Mouse (Mus musculus) adrenal gland, adult 2 months (tissue): ENCODE data around the gene Abhd5. TPM values are rescaled to one million over a fixed set of nuclear protein-coding genes. Genes with fewer than 3 reads are reported as not detected.

Source experiments
- DNase-seq: peaks from one replicate; pipeline ENCODE4 v3.0.0; 2021
- polyA plus RNA-seq: library from polyadenylated mRNA; depleted of rRNA; stranded (reverse); fragments of >200 nt; gene quantifications from 2 replicates; pipeline ENCODE4 v1.2.3, GENCODE M21; 2012
- total RNA-seq, 2 experiments: library from RNA; stranded (reverse); gene quantifications; 2 replicates each; pipeline ENCODE4 v1.2.3; 2021

The Abhd5 gene
- total and polyA plus RNA-seq, 3 experiments, result 14.7 to 137 (median 90.4) TPM

DNA sequence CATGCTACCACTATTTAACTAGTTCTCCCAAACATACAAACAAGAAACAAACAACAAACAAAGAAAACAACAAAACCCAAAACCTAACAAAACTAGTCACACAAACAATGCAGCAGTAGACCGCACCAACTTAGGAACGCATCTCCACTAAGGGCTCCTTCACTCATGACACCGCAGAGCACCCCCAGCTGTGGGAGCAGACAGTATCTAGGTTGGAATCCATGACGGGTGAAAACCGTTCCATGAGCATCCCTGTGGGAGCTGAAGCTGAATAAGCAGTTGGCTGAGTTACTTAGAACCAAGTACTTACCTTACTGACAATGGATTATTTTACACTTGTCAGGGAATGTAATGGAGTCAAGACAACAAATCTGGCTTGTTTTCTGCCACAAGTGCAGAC, 5.3 kb upstream of the Abhd5 start:
- DNase-seq, result no peak

DNA sequence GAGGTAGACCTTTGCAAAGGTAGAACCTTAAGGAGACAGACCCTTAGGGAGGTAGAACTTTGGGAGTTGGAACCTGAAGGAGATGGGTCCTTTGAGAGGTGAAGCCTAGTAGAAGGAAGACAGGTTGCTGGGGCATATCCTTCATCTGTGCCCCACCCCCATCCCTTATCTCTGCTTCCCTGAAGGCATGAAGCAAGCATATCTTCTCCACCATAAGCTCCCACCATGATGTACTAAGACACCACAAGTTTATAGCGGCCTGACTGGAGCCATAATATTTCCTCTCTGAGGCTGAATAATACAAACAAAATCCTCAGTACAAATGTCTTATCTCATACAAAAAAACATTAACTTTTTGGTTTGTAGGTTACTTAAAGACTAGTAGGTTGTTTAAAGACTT, 3.5 kb upstream of the Abhd5 start:
- DNase-seq, result no peak

DNA sequence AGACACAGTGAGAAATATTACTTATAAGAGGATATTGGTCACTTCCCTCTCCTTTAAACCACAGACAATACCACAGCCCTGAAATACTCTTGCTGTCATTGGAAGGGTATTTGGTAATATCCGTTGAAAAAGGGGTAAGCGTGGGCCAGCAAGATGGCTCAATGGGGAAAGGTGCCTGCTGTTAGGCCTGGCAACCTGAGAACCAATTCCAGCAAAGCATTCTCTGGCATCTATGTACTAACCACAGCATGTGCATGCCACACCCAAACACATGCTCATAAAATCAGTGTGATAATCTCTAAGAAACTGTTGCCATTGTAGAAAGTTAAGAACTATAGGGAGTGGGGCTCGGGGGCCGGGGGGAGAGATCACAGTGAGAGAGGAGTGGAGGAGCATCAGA, 2.1 kb upstream of the Abhd5 start:
- no peak for DNase-seq

DNA sequence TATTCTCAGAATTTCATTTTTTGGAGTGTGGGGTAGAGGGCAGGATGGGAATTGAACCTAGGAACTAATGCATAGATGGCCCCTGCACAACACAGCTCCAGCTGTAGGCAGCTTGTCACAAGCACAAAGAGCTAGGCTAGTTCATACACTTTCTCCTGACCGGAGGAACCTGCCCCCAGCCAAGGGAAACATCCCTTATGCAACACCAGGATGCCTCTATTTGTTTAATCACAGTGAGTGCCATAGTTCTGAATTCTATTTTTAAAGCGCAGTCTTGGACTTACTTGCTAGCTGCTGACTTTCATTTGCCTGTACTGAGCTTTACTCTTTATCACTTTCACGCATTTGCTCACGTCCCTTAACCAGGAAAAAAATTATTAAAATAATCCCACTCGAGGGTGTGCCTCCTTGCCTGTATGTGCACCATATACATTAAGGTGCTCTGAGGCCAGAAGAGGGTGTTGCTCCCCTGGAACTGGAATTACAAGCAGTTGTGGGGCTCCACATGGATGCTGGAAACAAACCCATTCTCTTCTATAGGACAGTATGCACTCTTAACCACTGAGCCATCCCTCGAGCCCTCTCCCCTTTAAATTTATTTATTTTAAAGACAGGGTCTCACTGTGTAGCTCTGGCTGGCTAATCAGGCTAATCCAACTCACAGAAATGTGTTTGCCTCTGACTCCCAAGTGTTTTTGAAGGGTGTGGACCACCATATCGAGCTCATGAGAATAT, 845 bp upstream of the Abhd5 start:
- no peak for DNase-seq

DNA sequence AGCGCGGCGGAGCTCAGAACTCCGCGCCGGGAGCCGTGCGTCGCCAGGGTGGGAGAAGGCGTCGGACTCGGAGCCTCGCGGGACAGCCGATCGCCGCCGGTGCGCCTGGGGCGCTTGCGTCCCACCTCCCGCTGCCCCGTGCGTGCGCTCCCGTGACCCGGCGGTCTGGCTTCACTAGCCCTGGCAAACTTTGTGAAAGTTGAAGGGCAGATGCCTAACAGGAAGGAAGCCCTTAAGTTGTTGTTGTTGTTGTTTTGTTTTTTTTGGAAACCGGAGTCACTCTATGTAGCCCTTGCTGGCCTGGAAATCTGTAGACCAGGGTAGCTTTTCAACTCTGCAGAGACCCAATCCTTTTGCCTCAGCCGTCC, 601 bp downstream of the Abhd5 start:
- DNase-seq, result no peak

DNA sequence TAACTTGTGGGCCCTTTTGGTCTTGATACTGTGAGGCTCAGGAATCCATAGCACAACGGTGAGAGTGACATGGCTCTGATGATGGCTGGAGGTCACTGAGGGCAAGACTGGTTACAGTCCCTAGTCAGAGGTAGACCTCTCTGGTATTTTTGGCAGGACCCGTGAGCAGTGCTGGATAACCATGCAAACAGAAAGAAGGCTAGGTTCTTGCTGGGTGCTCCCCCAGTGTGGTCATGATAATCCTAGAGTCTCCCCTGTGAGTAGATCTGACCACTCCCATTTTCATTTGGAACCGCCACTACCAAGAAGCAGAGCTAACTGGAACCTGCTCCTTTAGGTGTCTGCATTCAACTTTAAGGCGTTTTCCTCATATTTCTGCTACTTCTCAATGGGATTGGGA, 1.5 kb downstream of the Abhd5 start:
- no peak for DNase-seq

DNA sequence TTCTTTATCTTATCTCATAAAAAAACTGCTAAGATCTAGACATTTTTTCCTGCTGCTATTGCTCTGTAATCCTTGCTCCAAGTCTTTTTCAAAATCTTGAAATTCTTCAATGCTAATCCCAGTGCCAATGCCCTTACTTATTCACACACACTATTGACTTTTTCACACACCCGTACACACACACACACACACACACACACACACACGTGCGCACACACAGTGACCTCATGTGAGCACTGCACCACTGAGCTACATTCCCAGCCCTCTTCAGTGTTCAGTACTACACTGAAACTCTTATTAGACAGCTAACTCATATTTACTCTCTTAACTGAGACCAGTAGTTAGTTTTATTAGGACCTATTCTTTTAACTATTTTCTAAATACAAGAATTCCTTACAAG, 2.8 kb downstream of the Abhd5 start:
- DNase-seq, result no peak

DNA sequence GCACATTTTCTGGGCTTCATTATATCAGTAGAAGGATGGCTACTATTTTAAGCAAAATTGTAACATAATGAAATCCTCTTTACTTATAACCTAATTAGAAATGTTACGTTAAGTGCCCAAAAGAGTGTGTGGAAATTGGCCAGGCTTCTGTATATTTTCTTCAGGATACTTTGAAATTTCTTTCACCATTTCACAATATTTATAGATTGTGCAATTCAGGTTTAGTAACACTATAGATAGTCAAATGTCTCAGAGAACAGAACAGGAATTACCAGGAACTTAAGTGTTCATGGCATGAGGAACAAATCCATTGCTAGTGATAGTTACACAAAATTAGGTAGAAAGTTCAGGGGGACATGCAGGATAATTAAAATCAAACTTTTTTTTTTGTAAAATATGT, 5.7 kb downstream of the Abhd5 start:
- DNase-seq, result no peak

DNA sequence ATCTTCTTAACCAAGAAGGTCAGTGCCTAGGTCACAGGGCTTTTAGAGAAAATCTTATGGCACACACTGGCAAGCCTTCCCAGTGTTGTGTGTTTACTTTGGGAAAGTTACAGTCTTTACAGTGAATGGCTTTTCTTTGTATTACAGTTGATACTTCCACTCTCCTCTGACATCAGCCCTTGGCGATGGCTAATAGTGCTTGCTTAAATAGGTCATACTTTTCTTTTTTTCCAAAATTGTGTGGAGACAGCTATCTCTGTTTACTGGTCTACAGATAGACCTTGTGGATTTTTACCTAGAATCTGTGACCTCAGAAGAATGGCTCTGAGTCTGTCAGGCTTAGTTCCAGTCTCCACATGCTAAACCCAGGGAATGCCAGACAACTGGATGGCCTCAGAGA, 6.2 kb downstream of the Abhd5 start:
- DNase-seq, result no peak

DNA sequence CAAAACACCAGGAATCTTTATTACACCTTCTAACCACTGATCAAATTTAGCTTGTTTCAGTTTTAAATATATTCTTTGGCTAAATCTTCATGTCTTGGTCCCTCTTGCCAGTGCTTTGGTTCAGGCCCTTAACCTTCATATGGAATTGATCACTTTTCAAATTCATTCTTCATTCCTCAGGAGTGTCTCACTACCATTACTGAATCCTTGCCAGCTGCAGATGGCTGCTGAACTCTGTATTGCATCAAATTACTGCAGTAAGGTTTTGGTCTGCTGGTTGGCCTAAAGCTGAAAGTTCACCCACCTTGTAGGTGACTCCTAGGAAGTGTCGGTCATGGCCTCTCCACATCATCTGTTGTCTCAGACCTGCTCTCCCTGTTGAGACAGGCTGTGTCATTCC, 12.8 kb downstream of the Abhd5 start:
- DNase-seq, result no peak

DNA sequence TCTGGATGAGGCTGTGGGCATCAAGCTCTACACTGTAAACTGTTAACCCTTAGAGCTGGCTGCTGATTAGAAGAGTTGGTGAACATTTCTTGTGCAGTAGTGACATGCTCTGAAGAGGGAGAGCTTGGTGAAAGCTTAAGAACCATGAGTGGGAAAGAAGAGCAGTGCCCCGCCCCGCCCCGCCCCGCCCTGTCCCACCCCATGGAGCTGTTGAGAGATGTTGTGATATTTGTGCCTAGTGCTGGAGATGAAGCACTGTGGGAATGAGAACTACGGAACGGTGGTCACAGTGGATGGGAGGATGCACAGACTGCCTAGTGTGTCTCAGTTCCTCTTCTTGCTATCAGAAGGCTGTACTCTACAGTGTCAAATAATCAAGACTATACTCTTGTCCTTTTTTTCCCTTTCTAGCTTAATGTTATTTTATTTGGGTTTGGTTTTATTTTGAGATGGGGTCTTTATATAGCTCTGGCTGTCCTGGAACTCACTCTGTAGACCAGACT, 18.9 kb downstream of the Abhd5 start:
- DNase-seq, result no peak

DNA sequence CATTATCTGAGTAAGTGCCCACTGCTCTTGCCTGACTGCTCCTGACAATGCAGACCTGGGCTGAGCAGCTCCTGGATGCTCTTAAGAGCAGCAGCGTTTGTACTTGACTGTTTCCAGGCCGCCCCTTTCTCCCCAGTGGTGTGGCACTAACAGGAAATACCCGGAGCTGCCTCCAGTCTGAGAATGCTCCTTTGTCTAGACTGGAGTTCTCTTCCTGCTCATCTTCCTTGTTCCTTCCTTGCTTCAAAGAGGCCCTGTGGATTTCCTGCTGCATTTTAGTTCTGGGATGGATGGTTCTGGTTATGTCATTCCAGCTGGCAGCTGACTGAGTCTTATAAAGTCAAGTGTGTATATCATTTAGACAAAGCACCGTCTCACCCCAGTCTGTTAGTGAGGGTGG, 21.1 kb downstream of the Abhd5 start:
- DNase-seq, result no peak

DNA sequence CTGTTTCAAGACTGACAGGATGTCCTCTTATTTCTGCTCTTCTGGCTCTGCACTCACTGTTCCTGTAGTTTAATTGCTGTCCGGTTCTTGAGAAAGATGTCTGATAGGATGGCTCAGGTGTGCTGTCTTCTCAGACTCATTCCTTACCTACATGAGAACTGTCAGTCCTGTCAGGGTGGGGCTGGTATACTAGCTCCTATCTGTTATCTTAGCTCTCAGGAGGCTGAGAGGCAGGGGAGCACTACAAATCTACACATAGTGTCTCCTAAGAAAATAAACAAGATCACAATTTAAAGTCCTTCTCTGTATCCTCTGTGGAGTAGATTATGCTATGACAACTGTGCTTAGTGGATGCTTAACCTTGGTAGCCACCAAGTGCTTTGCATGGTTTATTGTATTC, 21.6 kb downstream of the Abhd5 start:
- no peak for DNase-seq

DNA sequence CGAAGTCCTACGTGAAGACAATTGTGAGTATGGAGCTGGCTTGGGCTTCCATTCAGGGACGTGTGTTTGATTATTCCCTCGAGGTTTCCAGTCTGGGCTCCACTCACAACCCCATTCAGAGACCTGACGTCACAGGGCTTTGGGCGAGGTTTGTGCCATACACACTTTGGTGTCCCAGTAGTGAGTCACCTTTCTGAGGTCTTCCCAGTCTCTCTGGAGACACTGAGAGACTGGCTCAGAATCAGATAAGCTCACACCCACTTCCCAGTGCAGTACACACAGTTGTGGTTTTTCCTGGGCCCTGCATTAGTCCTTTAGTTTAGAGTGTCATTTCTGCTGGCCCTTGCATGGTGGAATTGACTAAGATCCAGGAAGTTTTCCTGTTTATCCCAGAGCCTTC, 27.6 kb downstream of the Abhd5 start:
- DNase-seq, result no peak

DNA sequence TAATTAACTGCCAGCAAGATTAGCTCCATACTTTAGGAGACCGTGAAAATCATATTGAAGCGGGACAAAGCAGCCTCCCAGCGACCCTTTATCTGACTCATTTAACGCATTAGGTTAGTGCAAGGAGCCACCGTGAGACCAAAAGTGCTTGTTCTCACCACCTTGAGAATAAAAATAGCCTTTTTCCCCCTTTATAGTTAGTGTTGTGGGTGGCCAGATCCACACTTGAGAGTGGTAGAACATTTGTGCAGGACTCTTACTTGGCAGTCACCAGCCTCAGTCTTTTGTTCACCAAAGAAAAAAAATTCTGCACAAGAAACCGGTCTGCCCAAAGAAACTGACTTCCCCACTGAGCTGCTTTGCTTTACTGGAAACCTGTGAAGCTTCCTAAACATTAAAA, 29.6 kb downstream of the Abhd5 start:
- DNase-seq, result no peak

DNA sequence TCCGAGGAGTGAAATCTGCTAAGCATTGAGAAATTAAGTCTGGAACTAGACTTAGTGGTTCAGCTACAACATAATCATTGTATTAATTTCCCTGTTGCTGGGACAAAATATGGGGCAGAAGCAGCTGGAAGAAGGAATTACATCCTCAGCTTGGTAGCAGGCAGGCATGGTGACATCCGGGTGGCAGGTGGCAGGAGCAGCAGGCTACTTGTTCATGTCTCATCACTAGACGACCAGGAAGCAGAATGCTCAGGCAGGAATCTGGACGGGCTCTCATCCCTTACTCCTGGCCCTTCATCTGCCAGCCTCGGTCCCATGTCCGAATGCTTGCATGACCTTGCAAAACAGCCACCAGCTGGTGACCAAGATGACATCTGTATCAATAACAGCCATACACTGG, 30.6 kb downstream of the Abhd5 start:
- no peak for DNase-seq

DNA sequence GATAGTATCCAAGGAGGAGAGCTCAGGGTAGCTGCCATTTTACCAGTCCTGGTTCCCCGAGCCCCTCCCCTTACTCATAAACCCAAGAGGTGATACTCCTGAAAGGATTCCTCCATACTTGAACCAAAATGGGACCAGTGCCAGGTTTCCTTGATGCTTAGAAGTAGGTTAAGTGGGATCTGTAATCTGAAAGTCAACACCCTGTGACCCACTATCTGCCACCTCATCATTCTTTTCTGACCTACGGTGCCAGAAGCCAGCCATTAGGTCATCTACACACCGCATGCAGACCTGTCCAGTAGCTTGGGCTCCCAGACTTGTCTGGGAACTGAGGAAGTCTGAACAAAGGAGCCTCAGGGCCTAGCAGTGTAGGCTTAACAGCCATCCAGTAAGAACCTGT, 34.6 kb downstream of the Abhd5 start:
- DNase-seq, result no peak

DNA sequence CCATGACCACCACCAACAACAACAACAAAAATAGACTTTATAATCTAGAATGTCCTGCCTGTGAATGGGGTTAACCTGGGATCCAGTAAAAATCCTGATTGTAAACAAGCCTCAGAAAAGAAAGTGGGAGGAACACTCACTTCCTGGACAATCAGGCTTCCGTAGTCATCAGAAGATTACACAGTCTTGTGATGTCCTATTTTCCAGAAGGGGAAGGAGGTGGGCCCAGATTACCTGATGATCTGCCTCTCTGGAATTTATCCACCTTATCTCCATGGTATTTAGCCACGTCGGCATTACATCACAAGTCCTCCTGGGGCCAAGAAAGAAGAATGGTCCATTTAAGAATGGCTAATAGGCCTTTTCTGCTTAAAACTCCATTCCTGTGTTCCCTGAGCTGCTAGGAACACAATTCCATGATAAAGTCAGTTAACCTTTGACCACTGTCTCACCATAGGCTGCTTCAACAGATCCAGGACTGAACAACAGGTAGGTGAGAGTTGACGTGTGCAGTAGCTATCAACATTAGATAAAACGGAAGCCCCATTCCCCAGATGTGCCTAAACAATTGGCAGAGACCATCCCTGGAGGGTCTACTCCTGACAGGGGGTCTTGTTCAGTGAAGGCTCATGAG, 38.0 kb downstream of the Abhd5 start:
- no peak for DNase-seq

DNA sequence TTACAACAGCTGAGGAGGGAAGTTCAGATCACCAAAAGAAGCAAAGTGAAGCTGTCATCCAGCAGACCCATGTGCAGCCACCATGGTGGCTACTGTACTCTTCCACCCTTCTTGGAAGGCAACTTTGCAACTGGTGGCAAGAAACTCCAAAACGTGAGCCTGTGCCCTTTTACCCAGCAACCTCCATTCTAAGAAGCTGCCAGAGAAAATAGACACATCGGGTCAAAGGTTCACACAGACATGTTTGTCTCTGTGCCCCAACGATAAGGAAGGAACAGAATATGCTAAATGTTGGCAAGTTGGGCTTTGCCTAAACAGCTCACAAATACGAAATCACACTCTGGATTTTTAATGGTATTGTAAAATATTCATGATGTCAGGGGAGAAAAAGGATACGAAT, 44.4 kb downstream of the Abhd5 start:
- peak; percentile 23 for DNase-seq

DNA sequence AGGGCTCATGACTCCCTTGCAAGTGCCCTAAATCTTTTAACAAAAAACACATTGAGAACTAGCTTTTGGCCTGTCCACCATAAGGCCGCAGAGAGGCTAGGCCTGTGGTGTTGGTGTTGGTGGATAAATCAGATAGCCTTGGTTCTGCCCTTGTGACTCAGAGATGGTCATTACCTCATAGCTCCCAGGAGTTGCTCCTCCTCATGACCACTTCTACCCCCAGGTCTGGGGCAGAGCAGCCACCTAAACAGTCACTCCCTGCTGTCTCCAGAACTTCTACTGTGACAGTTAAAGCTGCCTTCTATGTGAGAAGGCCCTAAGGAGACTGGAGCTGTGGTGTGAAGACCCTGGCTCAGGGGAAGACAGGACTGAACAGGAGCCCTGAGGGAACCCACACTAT, 45.7 kb downstream of the Abhd5 start:
- DNase-seq, result peak; percentile 66

DNA sequence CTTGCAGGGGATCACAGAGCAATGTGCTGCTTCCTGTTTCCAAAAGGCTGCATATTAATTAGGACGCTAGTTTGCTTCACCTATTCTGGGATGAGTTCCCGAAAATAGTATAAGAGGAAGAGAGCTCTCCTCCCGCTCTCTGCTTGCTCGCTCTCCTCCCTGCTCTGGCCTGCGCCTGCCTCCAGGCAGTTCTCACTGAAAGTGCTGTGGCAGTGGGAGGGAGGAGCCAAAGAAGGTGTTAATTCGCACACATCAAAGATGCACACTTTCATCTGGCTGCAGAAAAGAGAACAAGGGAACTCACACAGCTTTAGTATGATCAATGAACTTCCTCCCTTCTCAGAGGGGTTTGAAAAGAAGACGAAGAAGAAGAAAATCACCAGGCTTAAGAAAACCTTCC, 47.3 kb downstream of the Abhd5 start:
- DNase-seq, result no peak

DNA sequence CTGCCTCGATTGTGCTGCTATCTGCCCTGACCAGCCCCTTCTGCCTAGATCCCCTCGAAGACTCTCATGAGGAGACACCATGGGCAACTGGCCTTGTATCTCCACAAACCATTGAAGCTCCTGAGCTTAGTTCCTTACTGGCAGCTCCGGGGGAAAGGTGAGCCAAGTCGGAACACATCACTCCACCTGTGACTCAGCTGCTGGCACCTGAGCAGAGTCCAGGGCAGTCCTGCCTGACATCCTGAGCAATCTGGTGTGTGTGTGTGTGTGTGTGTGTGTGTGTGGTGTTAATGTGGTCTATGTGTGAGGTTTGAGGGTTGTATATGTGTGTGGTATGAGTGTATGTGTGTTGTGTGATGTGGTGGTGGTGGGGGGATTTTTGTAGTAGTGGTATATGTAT, 49.8 kb downstream of the Abhd5 start:
- DNase-seq, result no peak

DNA sequence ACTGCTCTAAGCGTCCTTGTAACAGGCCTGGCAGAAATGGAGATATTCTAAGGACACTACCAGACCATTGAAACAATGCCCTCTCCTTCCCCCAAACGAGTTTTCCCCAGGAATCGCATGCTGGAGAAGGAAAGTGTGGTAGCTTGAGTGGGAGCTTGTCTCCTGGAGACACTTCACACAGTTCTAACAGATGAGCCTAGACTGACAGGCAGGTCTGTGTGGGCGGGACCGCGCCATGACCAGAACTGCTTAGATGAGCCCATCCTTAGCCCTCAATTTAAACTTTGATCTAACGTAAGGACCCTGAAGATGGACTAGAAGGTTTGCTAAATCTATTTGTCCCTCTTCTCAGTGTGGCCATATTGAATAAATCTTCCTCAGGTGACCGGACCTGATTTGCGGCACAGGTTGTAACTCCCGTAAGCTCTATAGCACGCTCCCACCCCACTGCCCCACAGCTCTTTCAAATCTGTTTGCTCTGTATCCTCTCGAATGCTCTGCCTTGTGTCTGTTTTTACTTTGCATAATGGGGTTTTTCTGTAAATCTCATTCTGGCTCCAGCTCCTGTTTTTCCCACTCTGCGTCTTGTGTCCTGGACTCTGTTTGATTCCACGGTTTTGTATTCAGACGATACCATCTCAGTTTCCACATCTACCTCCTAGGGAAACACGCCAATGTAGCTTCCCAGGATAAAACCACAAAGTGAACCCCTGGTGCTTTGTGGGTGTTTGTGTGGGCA, 59.2 kb downstream of the Abhd5 start:
- no peak for DNase-seq

DNA sequence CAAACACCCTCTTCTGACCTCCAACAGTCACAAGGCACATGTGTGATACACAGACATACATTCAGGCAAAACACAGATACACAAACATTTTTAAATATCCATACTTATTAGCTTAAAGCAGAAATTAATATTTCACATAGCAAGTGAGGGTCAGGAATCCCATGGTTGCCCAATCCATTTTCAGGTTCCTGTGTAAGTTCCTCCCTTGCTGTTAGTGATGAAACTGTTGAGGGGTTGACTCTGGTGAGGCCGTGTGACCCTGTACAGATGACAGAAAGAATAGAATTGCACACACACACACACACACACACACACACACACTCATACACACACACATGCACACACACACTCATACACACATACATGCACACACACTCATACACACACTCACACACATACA, 63.2 kb downstream of the Abhd5 start:
- DNase-seq, result no peak
